Mouse (Mus musculus): Measurements from ENCODE around the gene Gp1bb. TPM values are rescaled to one million over a fixed set of nuclear protein-coding genes. Genes with fewer than 3 reads are reported as not detected.

Gene Gp1bb
- polyA plus RNA-seq, 1 experiment from 2014 or later = 1.3 TPM

Other genes with a start within 250 kb of the Gp1bb start
- 24.4 and 26.1 TPM in 2 replicates for gene Txnrd2, start 196.0 kb downstream of the Gp1bb start, polyA plus RNA-seq (2015; fragmentation: Nextera tagmentation; extraction: Ambion mirVana)
- 95.5 and 101 TPM in 2 replicates for gene Comt, start 195.6 kb downstream of the Gp1bb start, polyA plus RNA-seq (2015; fragmentation: Nextera tagmentation; extraction: Ambion mirVana)
- gene Gnb1l, start 123.7 kb downstream of the Gp1bb start, polyA plus RNA-seq (2015; fragmentation: Nextera tagmentation; extraction: Ambion mirVana) = 13.1 and 14.1 TPM in 2 replicates
- 2.7 and 3.2 TPM in 2 replicates for gene Rtl10, start 123.5 kb downstream of the Gp1bb start, polyA plus RNA-seq (2015; fragmentation: Nextera tagmentation; extraction: Ambion mirVana)
- 0.85 and 1.1 TPM in 2 replicates for gene Tbx1, start 31.7 kb downstream of the Gp1bb start, polyA plus RNA-seq (2015; fragmentation: Nextera tagmentation; extraction: Ambion mirVana)
- 2.6 and 3.4 TPM in 2 replicates for gene Gm49601, start 4.0 kb upstream of the Gp1bb start, polyA plus RNA-seq (2015; fragmentation: Nextera tagmentation; extraction: Ambion mirVana)
- gene Sept5, start 7.6 kb upstream of the Gp1bb start, polyA plus RNA-seq (2015; fragmentation: Nextera tagmentation; extraction: Ambion mirVana) = 21.7 and 22.9 TPM in 2 replicates
- gene Cldn5, start 154.4 kb upstream of the Gp1bb start, polyA plus RNA-seq (2015; fragmentation: Nextera tagmentation; extraction: Ambion mirVana) = 27.0 and 30.9 TPM in 2 replicates
- 77.9 and 86.6 TPM in 2 replicates for gene Ufd1, start 189.4 kb upstream of the Gp1bb start, polyA plus RNA-seq (2015; fragmentation: Nextera tagmentation; extraction: Ambion mirVana)
- gene Cdc45, start 189.6 kb upstream of the Gp1bb start, polyA plus RNA-seq (2015; fragmentation: Nextera tagmentation; extraction: Ambion mirVana) = 37.5 and 39.6 TPM in 2 replicates
- 45.2 and 53.6 TPM in 2 replicates for gene 2510002D24Rik, start 214.2 kb upstream of the Gp1bb start, polyA plus RNA-seq (2015; fragmentation: Nextera tagmentation; extraction: Ambion mirVana)
- not detected in 2 replicates for gene Gm28539, start 214.2 kb upstream of the Gp1bb start, polyA plus RNA-seq (2015; fragmentation: Nextera tagmentation; extraction: Ambion mirVana)